Mouse (Mus musculus): ENCODE measurements around the gene Arl16. TPM values are rescaled to one million over a fixed set of nuclear protein-coding genes. Genes with fewer than 3 reads are reported as not detected.
A peak's percentile ranks its signal among the peaks of the same experiment; 100 is the strongest.

Arl16 gene
- polyA plus RNA-seq, 1 experiment from 2014 or later, result 32.7 TPM

DNA sequence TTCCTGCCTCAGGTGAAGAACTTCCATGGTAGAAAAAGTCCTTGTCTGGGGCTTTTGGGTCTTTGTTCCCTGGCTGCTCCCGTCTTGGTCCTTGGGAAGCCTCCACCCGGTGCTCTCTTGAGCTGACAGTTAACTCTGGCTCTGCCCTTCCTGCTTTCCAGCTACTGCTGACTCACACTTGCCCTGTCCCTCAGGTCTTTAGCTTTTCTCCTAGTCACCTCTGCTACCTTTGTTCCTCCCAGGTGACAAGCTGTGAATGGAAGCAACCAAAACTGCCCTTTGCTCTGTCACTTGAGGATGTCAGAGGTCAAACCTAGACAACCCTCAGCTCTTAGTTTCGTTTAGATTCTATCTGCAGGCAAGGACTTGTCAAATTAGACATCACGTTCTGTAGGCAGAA, 42.5 kb upstream of the Arl16 start:
- TF ChIP-seq CTCF (IDR thresholded peaks at IDR 0.05; ENCODE audit: low read depth), result no peak
- ATAC-seq (replicated peaks; ENCODE audit: low FRiP score, low read depth) (no peak), DNase-seq (ENCODE audit: low spot score) (no peak)
- Histone ChIP-seq H3K27ac (peak overlapping the region; percentile 37; the same call in 1 of the 2 replicates), H3K4me3 (replicated peaks; ENCODE audit: low read depth, low read length) (no peak overlapping the region), H3K36me3 (ENCODE audit: insufficient read depth, low read length) (no peaks in the 10 kb centered on the region), H3K4me2 (ENCODE audit: low read length) (peak overlapping the region; percentile 53; the same call in 1 of the 2 replicates), H3K4me1 (replicated peaks; ENCODE audit: insufficient read depth, low read length) (no peaks in the 10 kb centered on the region; the same call in 1 of the 2 replicates), H3K27me3 (ENCODE audit: insufficient read depth, low read length) (no peaks in the 10 kb centered on the region), H3K9me3 (replicated peaks; ENCODE audit: low read length) (no peaks in the 10 kb centered on the region), H3K9ac (ENCODE audit: low read depth, low read length) (no peak overlapping the region)
- WGBS, result 37% methylated on average over 4 of the region's 4 CpGs

DNA sequence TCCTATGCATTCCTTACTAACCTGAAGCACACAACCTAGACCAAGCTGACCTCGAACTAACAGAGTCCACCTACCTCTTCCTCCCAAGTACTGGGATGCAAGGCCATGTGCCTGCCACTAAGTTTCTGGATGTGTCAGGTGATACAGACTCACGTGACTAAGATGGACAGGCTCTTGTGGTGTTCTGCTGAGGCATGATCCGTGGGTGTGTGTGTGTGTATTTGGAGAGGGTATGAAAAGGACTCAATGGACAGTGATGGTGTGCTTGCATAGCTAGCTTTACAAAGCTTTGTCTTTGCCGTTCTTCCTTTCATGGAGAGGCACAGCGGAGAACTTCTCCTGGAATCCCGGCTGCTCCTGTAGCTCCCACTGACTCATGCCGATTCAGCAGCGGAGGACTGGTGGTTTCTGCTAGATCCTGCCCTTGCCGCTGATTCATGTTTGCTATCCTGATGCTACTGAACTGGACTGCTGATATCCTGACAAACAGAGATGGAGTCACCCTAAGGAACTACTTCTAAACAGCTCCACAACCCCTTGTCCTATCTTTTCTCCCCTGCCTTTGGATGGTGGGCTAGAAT, 41.0 kb upstream of the Arl16 start:
- no peak for ATAC-seq (replicated peaks; ENCODE audit: low FRiP score, low read depth)

GRCm38 (mm10) chr11:120507611-120508289, 40.3 kb upstream of the Arl16 start:
- Histone ChIP-seq H3K36me3 (ENCODE audit: insufficient read depth, low read length) (no peaks in the 10 kb centered on the region), H3K27me3 (ENCODE audit: insufficient read depth, low read length) (no peaks in the 10 kb centered on the region), H3K27ac (no peak overlapping the region), H3K9ac (ENCODE audit: low read depth, low read length) (no peak overlapping the region), H3K4me2 (ENCODE audit: low read length) (no peak overlapping the region), H3K9me3 (replicated peaks; ENCODE audit: low read length) (no peaks in the 10 kb centered on the region), H3K4me1 (replicated peaks; ENCODE audit: insufficient read depth, low read length) (no peaks in the 10 kb centered on the region; the same call in 1 of the 2 replicates), H3K4me3 (replicated peaks; ENCODE audit: low read depth, low read length) (no peak overlapping the region)
- TF ChIP-seq CTCF (IDR thresholded peaks at IDR 0.05; ENCODE audit: low read depth), result no peak
- no peak; the same call in 1 of the 2 replicates for ATAC-seq (replicated peaks; ENCODE audit: low FRiP score, low read depth)
- WGBS, result 62% methylated on average over 13 of the region's 13 CpGs
- no peak for DNase-seq (ENCODE audit: low spot score)

More for the DNA sequence above, 41.0 kb upstream of the Arl16 start:
- Histone ChIP-seq H3K27me3 (ENCODE audit: insufficient read depth, low read length) (no peaks in the 10 kb centered on the region), H3K9me3 (replicated peaks; ENCODE audit: low read length) (no peaks in the 10 kb centered on the region), H3K4me3 (replicated peaks; ENCODE audit: low read depth, low read length) (no peak overlapping the region), H3K4me2 (ENCODE audit: low read length) (no peak overlapping the region), H3K4me1 (replicated peaks; ENCODE audit: insufficient read depth, low read length) (no peaks in the 10 kb centered on the region; the same call in 1 of the 2 replicates), H3K36me3 (ENCODE audit: insufficient read depth, low read length) (no peaks in the 10 kb centered on the region), H3K9ac (ENCODE audit: low read depth, low read length) (no peak overlapping the region), H3K27ac (no peak overlapping the region)
- DNase-seq (ENCODE audit: low spot score), result no peak
- 84% methylated on average over 9 of the region's 9 CpGs for WGBS
- no peak for TF ChIP-seq CTCF (IDR thresholded peaks at IDR 0.05; ENCODE audit: low read depth)

- WGBS, result 57% methylated on average over 4 of the region's 4 CpGs
These were observed 39.5 kb upstream of the Arl16 start for GRCm38 (mm10) chr11:120506899-120507298.

DNA sequence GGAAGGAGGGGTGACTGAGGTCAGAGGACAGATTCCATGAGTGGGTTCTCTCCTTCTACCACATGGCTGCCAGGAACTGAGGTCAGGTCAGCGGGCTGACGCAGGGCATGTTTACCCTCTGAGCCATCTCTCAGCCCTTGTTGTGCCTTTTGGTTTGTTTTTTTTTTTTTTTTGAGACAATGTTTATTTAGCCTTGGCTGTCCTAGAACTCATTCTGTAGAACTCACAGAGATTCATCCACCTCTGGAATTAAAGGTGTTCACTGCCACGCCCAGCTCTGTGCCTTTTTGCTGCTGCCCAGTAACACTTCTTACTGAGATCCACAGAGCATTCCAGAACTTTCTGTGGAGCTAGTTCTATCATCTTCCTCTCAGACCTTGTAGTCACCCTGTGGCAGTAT, 38.3 kb upstream of the Arl16 start:
- no peaks in the 10 kb centered on the region for H3K36me3 ChIP-seq (ENCODE audit: insufficient read depth, low read length)
- H3K9me3 ChIP-seq (replicated peaks; ENCODE audit: low read length), result no peaks in the 10 kb centered on the region
- no peaks in the 10 kb centered on the region; the same call in 1 of the 2 replicates for H3K4me1 ChIP-seq (replicated peaks; ENCODE audit: insufficient read depth, low read length)
- DNase-seq (ENCODE audit: low spot score) (no peak), ATAC-seq (replicated peaks; ENCODE audit: low FRiP score, low read depth) (no peak)
- no peaks in the 10 kb centered on the region for H3K27me3 ChIP-seq (ENCODE audit: insufficient read depth, low read length)
- no peak overlapping the region for H3K4me2 ChIP-seq (ENCODE audit: low read length)
- no peak overlapping the region for H3K27ac ChIP-seq
- 83% methylated on average over 3 of the region's 3 CpGs for WGBS
- no peak for TF ChIP-seq CTCF (IDR thresholded peaks at IDR 0.05; ENCODE audit: low read depth)
- no peak overlapping the region for H3K4me3 ChIP-seq (replicated peaks; ENCODE audit: low read depth, low read length)
- no peak overlapping the region for H3K9ac ChIP-seq (ENCODE audit: low read depth, low read length)

More at GRCm38 (mm10) chr11:120506899-120507298, 39.5 kb upstream of the Arl16 start:
- Histone ChIP-seq H3K4me3 (replicated peaks; ENCODE audit: low read depth, low read length) (no peak overlapping the region), H3K9me3 (replicated peaks; ENCODE audit: low read length) (no peaks in the 10 kb centered on the region), H3K27ac (no peak overlapping the region), H3K36me3 (ENCODE audit: insufficient read depth, low read length) (no peaks in the 10 kb centered on the region), H3K9ac (ENCODE audit: low read depth, low read length) (no peak overlapping the region), H3K4me2 (ENCODE audit: low read length) (no peak overlapping the region), H3K27me3 (ENCODE audit: insufficient read depth, low read length) (no peaks in the 10 kb centered on the region), H3K4me1 (replicated peaks; ENCODE audit: insufficient read depth, low read length) (no peaks in the 10 kb centered on the region; the same call in 1 of the 2 replicates)
- ATAC-seq (replicated peaks; ENCODE audit: low FRiP score, low read depth) (peak; percentile 48; the same call in 1 of the 2 replicates), DNase-seq (ENCODE audit: low spot score) (peak; percentile 60)
- peak; percentile 69 for TF ChIP-seq CTCF (IDR thresholded peaks at IDR 0.05; ENCODE audit: low read depth)

DNA sequence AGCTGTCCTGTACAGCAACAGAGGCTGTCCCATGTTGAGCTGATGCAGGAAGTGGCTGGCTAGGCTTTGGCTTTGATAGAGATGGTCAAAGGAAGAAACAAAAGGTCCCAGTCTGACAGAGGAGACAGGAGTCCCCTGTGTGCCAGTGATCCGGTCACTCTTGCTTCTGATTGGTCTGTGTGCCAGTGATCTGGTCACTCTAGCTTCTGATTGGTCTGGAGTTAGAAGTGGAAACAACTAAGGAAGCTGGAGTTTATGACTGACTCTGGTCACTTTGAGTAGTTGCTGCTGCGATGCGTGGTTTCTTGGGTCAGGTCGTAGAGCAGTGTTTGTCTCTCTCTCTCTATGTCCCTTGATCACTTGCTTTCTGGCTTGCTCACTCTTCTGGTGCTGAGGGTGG, 34.3 kb upstream of the Arl16 start:
- WGBS, result 72% methylated on average over 4 of the region's 4 CpGs
- no peaks in the 10 kb centered on the region for H3K9me3 ChIP-seq (replicated peaks; ENCODE audit: low read length)
- H3K4me1 ChIP-seq (replicated peaks; ENCODE audit: insufficient read depth, low read length), result no peaks in the 10 kb centered on the region
- H3K36me3 ChIP-seq (ENCODE audit: insufficient read depth, low read length), result peaks cover 21% of the 10 kb centered on the region
- TF ChIP-seq CTCF (IDR thresholded peaks at IDR 0.05; ENCODE audit: low read depth), result no peak
- no peak for DNase-seq (ENCODE audit: low spot score)
- no peak for ATAC-seq (replicated peaks; ENCODE audit: low FRiP score, low read depth)
- no peaks in the 10 kb centered on the region for H3K27me3 ChIP-seq (ENCODE audit: insufficient read depth, low read length)
- no peak overlapping the region for H3K4me2 ChIP-seq (ENCODE audit: low read length)
- H3K27ac ChIP-seq, result no peak overlapping the region
- H3K9ac ChIP-seq (ENCODE audit: low read depth, low read length), result no peak overlapping the region
- no peak overlapping the region for H3K4me3 ChIP-seq (replicated peaks; ENCODE audit: low read depth, low read length)
